Mouse (Mus musculus): ENCODE measurements at regions not wholly inside any gene's neighbourhood (a gene's known extent, or its start where the extent isn't known, plus 50 kb on each side); places are given as distances from the start of the nearest gene placed in this dataset.

DNA sequence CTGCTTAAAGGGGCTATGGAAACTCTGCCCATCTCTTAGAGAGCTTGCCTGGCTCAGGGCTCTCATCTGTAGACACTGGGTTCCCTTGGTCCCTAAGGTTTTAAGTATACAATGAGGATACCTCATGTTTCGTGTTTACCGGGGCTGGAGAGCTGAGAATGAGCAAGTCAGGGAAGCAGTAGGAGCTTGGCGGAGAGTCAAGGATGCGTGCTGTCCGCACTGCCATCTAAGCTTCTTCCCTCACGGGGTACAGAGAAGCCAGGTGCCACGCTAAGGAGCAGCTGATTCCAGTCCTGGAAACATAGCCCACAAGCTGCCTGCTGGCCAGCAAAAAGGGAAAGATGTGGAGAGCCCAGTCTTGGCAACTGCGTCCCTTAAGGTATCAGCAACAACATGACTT, 55.0 kb upstream of the Ttc34 start:
- in situ Hi-C loops (cut with MboI, MseI), result no loop called here

- in situ Hi-C loops (cut with MboI, MseI), result no loop called here
Measured at GRCm38 (mm10) chr4:154785282-154785987, 51.8 kb upstream of the Ttc34 start.

DNA sequence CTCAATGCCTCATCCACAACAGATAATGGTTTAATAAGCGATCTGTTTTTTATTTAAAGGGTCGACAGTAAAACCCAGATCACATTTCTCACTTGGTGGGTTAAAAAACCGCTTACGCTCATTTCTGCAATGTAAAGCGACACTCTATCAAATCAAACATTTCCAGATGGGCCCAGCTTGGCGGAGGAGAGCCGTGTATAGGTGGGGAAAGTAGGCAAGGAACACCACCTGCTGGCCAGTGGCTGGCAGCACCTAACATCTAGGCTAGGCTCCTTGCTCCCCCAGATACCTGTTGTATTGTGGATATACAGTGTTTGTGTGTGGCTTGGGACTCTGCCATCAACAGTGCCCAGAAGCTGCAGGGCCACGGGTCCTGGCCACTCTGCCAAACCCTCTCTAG, 50.1 kb upstream of the Ttc34 start:
- in situ Hi-C loops (cut with MboI, MseI), result no loop called here
